Mouse (Mus musculus) ES-CJ7 (cell line): ENCODE data around the gene Olfr418.
"Not testable (repeated sequence)": the region's sequence is repeated elsewhere in the genome, so short reads cannot be mapped to it uniquely, and the experiment has no call there.

Experiments
- DNase-seq: peaks from one replicate; pipeline ENCODE4 v3.0.0; 2011; ENCODE audit warnings: low read depth, low spot score

The Olfr418 gene

DNA sequence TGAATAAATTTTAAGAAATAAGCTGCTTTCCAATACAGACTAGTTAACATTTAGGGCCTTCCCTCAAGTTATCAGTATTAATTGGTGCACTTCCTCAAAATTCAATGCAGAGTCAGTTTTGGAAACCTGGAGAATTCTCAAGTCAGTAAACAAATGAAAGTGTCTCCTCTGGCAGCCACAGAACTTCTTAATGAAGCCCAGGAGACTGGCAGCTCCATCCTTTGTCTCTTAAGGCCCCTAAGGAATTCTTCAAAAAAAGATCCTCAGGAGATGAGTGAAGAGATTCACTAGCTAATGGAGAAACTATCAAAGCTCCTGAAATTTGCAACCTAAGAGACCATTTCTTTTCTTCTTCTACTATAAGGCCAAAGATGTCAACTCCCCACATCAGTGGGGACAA, at the start of gene Olfr418:
Gene Olfr418 (plus strand): TSS at position 301 of the 400 bp plus-strand sequence.
- no peak for DNase-seq

DNA sequence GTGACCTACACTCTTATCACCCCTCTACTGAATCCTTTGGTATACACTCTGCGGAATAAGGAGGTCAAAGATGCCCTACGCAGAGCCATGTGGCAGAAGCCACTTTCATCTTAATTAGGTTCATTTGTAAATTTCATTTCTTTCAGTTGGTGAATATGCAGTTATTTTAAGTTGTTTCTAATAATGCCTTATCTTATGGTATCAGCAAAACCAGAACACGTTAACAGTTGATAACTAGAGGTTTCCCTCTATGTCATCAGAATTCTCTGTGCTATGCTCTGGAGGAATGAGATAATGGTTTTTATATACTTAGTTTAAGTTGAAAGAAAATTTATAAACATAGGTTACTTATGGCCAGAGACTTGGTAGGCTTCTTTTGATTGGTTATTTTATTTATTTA, 49.3 kb upstream of the Olfr418 start:
- no peak for DNase-seq

DNA sequence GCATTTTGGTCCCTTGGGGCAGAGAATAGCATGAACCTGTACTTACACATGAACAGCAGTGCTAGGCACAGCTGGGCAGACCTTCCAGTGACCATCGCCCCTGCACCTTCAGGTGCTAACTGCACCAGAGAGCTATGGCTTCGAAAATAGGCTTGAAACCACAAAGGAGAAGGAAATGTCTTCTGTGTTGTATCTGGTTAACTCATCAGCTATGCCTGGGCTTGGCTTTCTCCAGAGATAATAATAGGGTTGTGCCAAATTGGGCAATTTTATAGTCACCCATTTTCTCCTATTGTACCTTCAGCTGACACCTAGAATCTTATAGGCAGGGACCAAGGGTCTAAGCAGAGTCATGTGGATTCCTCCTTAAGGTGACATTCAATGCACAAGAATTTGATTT, 38.7 kb upstream of the Olfr418 start, which contains the start of gene Fcer1a:
Gene Fcer1a (minus strand): TSS at position 134 of the 400 bp plus-strand sequence.
- no peak for DNase-seq

DNA sequence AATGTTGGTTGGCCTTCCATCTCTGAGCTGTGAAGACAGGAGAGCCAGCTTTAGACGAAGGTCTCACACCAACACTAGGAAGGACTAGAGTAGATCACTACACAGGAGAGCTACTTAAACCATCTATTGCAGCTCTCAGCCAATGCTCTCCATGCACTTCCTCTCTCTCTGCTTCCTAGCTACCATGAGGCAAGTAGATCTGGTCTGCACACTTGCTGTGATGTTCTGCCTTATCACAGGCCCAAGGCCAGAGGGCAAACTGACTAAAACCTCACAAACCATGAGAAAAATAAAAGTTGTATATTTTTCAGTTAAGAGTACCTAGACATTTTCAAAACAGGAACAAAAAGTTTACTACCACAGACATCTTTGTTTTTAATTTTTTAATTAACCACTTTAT, 28.8 kb upstream of the Olfr418 start:
- DNase-seq: not testable (repeated sequence)

DNA sequence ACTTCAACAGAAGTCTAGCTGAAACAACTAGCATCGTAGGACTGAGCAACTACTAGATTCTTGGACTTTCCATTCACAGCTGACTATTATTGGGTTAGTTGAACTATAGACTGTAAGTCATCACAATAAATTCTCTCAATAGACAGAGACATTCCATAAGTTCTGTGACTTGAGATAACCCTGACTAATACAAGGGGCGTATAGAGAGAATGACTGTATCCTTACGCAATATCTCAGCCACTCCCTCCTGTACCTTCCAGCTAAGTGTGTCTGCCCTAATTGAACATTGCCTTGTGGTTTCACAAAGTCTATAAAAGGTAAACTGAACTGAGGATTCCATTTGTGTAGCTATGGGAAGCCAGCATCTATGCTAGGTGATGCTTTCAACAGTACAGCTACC, 15.9 kb upstream of the Olfr418 start:
- no peak for DNase-seq

DNA sequence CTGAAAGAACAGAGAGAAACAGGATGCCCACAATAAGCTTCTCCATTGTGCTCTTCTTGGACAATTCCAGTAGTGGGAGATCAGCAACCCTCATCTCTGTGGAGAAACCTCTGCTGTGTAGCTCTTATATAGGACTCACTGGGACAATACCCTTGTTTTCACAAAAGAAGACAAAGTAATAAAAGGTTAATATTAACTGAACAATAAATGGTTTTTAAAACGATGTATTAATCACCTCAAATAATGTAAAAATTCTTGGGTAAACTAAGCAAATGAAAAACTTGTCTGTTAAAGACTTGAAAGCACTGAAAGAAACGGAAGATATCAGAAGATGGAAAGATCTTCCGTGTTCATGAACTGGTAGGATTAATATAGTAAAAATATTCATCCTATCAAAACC, 11.9 kb downstream of the Olfr418 start, which contains the start of gene Mptx2:
Gene Mptx2 (minus strand): TSS at position 101 of the 400 bp plus-strand sequence.
- no peak for DNase-seq

DNA sequence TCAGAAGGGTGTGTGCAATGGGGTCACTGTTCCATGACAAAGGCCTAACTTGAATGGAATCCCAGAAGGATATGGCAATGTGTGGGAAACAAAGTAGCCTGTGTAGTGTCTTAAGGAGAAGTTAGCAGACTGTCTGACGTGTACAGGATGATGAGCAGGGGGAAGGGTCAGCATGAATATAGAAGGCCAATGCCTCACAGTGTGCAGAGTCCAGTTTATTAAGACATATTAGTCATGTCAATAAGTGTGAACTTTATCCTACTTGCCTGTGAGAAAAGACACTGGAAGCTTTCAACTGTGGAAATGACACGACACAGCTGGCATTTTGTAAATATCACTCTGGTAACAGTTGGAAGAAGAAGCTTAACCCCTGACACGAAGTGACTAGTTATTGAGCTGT, 37.0 kb downstream of the Olfr418 start:
- not testable (repeated sequence) for DNase-seq

DNA sequence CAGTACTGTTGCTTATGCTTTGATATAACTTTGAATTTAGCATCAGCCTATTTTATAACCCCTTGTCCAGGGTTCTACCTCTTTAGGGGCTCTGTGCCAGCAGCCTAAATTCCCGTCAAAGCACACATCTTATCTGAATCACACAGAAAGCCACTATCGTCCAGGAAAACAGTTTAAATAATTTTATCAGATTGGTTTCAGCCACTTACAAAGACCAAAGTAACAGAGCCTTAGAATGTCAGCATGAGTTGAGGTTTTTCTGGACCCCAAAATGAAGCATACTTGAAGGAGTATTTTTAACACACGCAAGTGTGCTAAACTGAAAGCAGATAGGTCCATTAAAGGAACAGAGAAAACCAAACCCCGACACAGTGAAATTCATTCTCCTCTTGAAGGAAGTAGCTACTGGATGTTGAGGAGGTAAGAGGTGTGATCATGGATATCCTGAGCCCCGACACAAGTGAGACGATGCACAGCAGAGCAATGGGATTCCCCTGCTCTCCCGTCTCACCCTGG, 47.8 kb downstream of the Olfr418 start:
- DNase-seq: not testable (repeated sequence)

DNA sequence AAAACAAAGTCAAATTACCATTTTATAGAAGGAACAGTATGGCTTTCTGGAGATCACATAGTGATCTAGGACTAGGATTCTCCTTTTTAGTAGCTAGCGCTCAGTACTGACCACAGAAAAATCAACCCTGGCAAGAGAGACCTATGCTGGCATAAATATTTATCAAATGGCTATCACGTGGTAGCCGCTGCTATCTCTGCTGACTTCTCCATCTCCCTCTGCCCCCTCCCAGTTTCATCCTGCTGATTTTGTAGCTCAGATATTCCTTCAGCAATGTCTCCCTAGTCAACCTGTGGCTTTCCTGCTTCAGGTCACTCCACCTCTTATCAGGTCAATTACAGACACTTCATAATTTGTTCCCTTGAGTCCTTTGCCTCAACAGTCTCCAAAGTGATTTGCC, 49.9 kb downstream of the Olfr418 start:
- no peak for DNase-seq

DNA sequence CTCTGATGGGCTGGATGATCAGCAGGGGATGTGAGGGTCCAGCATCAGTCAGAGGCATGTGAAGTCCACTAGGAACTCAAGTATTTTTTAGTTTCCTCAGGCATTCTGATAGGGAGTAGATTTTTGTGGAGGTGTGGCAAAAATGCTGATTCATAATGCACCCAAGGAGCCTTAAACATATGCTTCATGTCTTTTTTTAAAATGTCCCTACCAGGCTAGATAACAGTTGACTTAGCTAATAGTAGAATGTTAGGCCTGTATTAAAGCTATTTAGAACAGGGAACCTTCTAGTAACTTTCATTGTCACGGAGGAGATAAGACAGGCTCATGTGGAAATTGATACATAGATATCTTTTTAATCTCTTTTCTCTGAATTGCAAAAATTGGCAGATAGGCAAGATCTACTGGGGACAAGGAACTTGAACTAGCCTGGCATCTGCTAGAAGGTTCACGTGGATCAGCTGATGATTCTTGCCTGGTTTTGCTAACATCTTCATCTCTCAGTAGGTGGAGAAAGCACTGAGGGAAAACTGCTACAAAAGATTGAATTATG, 52.2 kb downstream of the Olfr418 start:
- DNase-seq: no peak

DNA sequence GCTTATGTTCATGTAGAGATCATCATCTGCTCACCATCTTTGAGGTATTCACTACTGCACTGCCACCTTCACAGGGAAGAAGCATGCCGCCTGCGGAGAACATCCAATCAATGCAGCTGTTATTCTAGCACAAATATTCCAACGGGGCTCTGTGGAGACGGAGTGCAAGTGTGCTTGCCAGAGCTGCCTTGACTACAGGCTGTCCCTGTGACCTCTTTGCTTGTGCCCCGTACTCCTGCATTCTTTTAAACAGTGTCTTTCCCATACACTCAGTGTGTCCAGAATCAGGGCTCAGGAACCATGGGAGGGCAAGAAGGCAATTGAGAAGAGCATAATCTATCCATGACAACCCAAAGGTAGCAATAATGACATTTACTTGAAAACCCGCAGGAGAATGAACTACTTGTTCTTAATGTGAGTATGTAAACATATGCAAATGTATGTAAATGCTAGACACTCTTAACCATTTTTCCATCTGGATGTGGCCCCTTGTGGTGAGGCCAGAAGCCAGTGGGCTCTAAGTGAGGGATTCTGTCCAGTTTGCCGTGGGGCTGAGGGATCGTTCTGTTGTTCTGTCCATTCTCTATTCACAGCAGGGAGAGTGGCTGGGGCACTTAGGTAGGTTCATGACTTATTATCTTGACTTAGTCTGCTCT, 55.9 kb downstream of the Olfr418 start:
- DNase-seq: peak; percentile 72

DNA sequence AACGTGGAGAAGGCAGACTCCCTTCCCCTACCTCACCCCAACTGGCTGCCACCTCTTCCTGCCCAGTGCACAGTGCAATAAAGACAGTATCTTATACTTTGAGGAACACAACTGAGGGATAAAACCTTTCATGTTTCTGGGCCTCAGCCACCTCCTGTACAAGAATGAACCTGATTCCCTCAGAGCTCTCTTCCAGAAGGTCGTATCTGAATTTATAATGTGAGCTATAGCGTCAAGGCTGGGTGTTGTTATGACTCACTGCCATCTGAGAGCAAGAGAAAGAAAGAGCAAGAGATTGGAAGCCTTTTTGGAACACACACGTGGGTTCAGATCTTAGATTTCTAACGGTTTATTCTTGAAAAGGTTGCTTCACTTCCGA, 56.4 kb downstream of the Olfr418 start:
- DNase-seq: no peak
